Mouse (Mus musculus): Measurements from ENCODE around the gene Hes2.

Hes2 gene

GRCm38 (mm10) chr4:152158585-152159284, at the start of gene Hes2:
TSS of gene Hes2 (plus strand) at chr4:152158867.
- in situ Hi-C loops (cut with MboI) = no loop called here

DNA sequence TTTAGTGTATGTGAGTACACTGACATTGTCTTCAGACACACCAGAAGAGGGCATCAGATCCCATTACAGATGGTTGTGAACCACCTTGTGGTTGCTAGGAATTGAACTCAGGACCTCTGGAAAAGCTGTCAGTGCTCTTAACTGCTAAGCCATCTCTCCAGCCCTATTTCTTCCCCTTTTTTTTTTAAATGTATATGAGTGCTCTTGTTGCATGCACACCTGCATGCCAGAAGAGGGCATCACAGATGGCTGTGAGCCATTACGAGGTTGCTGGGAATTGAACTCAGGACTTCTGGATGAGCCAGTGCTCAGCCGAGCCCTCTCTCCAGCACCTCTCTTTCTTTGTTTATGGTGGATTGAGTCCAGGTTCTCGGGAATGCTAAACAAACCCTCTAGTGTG, 49.2 kb upstream of the Hes2 start:
- in situ Hi-C loops (cut with MboI) = no loop called here

DNA sequence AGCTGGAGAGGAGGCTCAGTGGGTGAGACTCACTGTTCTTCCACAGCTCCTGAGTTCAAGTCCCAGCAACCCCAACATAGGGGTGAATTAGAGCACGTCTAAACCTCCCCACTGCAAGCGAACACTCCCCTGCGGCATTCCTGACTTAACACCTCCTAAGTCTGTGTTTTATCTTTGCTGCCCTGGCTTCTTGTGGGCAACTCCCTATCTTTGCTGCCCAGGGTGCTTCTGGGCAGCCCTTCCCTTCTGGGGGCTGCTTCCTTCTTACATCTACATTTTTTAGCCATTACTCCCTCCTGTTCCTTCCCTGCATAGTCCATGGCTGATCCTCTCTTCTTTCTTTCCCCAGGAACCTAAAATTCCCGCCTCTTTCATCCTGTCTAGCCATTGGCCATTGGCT, 48.0 kb upstream of the Hes2 start:
- in situ Hi-C loops (cut with MboI) = no loop called here

- in situ Hi-C loops (cut with MboI) = no loop called here
Measured at GRCm38 (mm10) chr4:152112329-152112728, 46.3 kb upstream of the Hes2 start.

DNA sequence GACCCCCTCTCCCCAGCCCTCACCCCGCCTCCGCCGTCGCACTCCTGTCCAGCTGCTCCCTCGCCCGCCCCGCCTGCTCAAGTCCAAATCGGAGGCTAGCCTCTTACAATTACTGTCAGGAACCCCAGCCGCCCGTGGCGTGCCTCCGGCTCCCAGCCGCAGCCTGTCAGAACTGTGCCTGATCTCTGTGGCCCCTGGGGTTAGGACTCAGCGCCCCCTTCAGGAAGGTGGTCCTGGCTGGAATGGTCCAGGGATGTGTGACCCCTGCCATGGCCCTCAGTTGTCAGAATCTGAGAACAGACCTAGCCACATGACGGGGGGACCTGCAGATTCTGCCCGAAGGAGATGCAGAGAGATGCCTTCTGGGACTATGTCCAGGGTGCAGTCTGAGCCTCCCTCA, 44.6 kb upstream of the Hes2 start:
- in situ Hi-C loops (cut with MboI) = no loop called here

- in situ Hi-C loops (cut with MboI) = no loop called here
Measured at GRCm38 (mm10) chr4:152115921-152116612, 42.6 kb upstream of the Hes2 start, which contains the start of gene Tnfrsf25. TSS of gene Tnfrsf25 (plus strand) at chr4:152115934.

GRCm38 (mm10) chr4:152117538-152117937, 41.1 kb upstream of the Hes2 start:
- in situ Hi-C loops (cut with MboI) = no loop called here

- in situ Hi-C loops (cut with MboI) = no loop called here
Measured at GRCm38 (mm10) chr4:152119396-152120292, 39.0 kb upstream of the Hes2 start.

DNA sequence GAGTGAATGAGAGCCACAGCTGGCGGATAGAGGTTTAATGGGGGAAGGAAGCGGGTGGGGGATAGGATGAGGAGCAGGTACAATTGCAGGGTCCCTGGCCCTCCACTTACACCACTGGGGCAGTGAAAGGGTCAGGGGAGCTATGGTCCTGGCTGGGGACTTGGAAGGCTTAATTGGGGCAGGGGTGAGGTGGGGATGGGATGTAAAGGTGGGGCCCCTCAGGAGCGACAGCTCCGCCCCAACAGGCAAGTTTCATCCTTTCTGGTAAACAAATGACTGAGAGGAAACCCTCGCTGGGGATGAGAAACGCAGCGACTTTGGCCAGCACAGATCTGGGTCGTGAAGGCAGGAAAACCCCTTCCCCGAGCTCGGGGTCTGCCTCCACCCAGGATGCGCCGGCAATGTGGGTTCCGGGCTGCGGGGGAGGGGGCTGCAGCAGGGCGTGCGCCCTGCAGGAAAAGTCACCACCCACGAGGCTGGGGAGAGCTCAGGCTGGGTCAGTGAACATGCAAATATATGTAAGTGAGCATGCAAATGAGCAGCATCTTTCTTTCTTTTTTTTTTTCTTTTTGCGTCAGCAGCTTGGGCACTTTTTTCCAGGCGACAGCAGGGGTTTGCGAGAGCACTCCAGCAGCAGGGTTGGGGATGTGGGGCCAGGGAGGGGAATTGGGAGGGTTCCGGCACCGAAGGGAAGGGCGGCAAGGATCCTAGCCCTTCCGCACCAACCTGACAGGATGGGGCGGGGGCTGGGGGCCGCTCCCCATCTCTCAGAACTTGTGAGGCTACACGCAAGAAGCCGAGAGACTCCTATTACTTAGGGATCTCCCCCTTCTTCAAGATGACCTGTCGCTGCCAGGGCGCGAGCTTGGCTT, 38.1 kb upstream of the Hes2 start:
- in situ Hi-C loops (cut with MboI) = no loop called here

- in situ Hi-C loops (cut with MboI) = no loop called here
Measured at GRCm38 (mm10) chr4:152121183-152121505, 37.5 kb upstream of the Hes2 start.

DNA sequence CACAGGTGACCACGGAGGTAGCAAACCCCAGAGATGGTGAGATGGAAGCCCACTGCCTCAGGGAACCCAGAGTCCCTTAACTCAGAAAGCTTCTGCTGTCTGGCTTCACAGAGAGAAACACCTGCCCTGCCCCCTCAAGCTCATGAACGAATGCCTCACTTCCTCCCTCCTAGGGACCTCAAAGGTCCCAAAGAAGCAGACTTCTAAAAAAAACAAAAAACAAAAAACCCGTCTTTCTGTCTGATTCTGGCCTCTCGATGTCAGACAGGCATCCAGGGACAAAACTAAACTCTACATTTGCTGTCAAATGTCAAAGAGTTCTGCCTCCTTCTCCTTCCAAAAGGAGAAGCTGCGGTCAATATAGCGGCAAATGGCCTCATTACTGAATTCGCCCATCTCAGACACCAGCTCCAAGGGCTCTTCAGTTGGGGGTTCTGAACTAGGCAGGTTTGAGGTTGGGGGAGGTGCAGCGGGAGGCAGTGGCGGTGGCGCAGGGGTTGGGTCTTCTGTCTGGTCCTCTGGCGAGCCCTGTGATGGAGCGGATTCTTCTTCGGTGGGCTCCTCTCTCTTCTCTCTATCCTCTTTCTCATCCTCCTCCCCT, 34.2 kb upstream of the Hes2 start:
- in situ Hi-C loops (cut with MboI) = no loop called here

GRCm38 (mm10) chr4:152125161-152126025, 33.3 kb upstream of the Hes2 start:
- in situ Hi-C loops (cut with MboI) = no loop called here

- in situ Hi-C loops (cut with MboI) = no loop called here
Measured at GRCm38 (mm10) chr4:152126026-152126920, 32.4 kb upstream of the Hes2 start.

GRCm38 (mm10) chr4:152127884-152128283, 30.8 kb upstream of the Hes2 start:
- in situ Hi-C loops (cut with MboI) = no loop called here

DNA sequence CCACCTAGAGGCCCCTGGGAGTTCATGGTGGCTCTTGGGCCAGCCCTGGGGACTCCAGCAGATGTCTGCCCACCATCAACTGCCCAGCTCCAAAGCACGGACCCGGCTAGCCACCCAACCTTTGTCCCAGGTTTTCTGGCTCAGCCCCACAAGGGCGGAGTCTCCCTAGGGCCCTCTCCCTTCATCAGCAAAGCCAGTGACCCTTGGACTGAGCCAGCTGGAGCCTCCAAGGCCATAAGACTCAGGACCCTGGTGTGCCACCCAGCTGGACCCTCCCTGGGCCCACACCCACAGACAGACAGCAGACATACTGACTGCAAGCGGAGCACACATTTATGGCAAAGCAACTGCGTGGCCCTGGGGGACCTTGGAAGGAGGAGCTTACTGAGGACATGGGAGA, 29.9 kb upstream of the Hes2 start:
- in situ Hi-C loops (cut with MboI) = no loop called here

DNA sequence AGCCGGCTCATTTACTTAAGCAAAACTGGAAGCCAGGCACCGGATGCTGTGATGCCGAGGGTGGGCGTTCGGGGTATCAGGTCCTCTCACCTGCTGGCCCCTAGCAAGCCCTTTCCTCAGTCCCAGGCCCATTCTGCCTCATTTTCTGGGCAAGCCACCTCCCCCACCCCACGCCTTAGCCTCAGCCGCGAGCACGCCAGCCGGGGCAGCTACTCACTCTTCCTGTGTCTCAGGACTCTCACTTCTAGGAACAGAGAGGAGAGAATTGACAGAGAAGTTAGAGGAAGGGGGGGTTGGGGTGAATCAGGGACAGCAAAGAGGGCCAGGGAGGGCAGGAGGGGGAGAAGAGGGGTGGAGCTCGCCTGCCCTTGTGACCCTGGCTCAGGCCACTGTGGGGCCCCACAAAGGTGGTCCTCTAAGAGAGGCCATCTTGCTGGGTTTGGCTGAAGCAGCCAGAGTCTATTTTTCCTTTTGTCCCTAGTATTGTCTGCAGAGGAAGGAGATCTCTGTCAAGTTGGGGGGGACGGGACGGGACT, 29.2 kb upstream of the Hes2 start:
- in situ Hi-C loops (cut with MboI) = no loop called here

DNA sequence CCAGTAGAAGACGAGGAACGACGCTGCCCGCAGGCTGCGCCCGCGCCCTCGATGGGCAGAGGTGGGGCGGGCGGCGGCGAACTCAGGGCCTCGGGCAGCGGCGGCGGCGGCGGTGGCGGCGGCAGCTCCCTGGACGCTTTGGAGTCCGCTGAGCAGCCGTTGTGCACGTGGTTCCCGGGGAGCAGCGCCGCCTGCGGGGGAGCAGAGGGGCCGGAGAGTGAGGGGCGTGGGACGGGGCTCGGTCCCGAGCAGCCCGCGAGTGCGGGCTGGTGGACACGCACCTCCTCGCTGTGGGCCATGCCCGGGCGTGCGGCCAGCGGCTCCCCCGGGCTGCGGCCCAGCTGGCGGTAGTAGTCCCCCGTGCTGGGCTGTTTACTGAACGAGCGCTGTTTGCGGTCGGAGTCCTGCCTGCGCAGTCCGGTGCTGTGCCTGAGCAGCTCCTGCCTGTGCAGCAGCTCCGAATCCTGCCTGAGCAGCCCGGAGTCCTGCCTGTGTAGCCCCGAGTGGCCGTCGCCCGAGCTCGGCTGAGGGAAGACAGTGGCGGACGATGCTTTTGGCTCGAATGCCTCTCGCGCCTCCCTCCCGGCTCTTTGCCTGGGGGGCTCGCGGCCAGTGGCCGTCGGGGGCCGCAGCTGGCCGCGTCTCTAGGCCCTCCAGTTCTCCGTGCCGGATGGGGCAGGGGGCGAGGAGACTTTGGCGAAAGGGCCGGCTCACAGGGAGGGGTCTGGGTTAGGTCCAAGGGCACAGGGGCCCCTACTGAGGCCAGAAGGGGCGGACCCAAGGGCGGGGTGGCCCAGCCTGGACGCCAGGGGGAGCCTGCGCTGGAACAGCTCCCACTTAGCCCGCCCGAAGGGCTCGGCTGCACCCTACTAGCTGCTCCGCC, 27.7 kb upstream of the Hes2 start:
- in situ Hi-C loops (cut with MboI) = no loop called here
